Mouse (Mus musculus): ENCODE results near the gene S1pr2. TPM values are rescaled to one million over a fixed set of nuclear protein-coding genes. Genes with fewer than 3 reads are reported as not detected.

Gene S1pr2
- polyA plus RNA-seq (2015; fragmentation: Nextera tagmentation; extraction: Ambion mirVana): 9.5 and 10.3 TPM in 2 replicates

- peak; percentile 55 for ATAC-seq
- H3K9me3 ChIP-seq (ENCODE audit: control insufficient read depth, low read length): no peaks in the 10 kb centered on the region
- no peaks in the 10 kb centered on the region for H3K36me3 ChIP-seq (ENCODE audit: control insufficient read depth, insufficient read depth, low read length)
- peak within 1 kb of the TSS; percentile 53 for H3K4me3 ChIP-seq (ENCODE audit: low read length)
- peak within 1 kb of the TSS; percentile 98 for H3K4me2 ChIP-seq (ENCODE audit: low read length)
- peak within 1 kb of the TSS; percentile 68 for H3K9ac ChIP-seq (ENCODE audit: low read depth, low read length)
- 0 out of 2 replicates have a peak within 1 kb of the TSS, but pooled peaks have one; percentile 0 for H3K27ac ChIP-seq (ENCODE audit: low read depth, low read length)
- WGBS: under 1% methylated on average over 36 of the region's 47 CpGs
- peaks cover 26% of the 10 kb centered on the region for H3K4me1 ChIP-seq (ENCODE audit: control insufficient read depth, insufficient read depth, low read depth, low read length)
- H3K27me3 ChIP-seq (replicated peaks; ENCODE audit: control insufficient read depth, insufficient read depth, low read length): no peaks in the 10 kb centered on the region
Observed at GRCm38 (mm10) chr9:20976216-20976960, at the start of gene S1pr2. Gene S1pr2 (minus strand): TSS chr9:20976781.

DNA sequence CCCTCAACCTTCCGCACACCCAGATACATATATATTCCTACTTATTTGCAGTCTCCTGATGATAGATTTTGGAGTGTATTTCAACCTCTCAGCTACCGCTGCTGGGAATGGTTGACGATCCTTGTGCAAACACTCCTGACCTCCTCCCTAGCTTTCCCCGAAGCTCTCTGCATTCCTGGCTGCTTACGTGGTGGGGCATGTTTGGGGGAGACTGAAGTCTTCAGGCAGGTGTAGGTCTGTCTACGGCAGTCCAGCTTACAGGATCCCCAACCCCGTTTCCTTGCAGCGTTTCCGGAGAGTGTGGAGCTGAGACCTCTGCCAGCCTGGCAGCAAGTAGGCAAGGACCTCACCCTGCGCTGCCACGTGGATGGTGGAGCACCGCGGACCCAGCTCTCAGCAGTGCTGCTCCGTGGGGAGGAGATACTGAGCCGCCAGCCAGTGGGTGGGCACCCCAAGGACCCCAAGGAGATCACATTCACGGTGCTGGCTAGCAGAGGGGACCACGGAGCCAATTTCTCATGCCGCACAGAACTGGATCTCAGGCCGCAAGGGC is 48.8 kb upstream of the S1pr2 start:
- peaks cover 18% of the 10 kb centered on the region for H3K27me3 ChIP-seq (replicated peaks; ENCODE audit: control insufficient read depth, insufficient read depth, low read length)
- H3K4me1 ChIP-seq (ENCODE audit: control insufficient read depth, insufficient read depth, low read depth, low read length): peaks cover 11% of the 10 kb centered on the region
- H3K36me3 ChIP-seq (ENCODE audit: control insufficient read depth, insufficient read depth, low read length): no peaks in the 10 kb centered on the region
- no peak for ATAC-seq
- H3K9ac ChIP-seq (ENCODE audit: low read depth, low read length): no peak overlapping the region
- no peak overlapping the region for H3K4me2 ChIP-seq (ENCODE audit: low read length)
- WGBS: 70% methylated on average over 19 of the region's 19 CpGs
- H3K4me3 ChIP-seq (ENCODE audit: low read length): no peak overlapping the region
- H3K27ac ChIP-seq (ENCODE audit: low read depth, low read length): no peak overlapping the region
- no peaks in the 10 kb centered on the region for H3K9me3 ChIP-seq (ENCODE audit: control insufficient read depth, low read length)

DNA sequence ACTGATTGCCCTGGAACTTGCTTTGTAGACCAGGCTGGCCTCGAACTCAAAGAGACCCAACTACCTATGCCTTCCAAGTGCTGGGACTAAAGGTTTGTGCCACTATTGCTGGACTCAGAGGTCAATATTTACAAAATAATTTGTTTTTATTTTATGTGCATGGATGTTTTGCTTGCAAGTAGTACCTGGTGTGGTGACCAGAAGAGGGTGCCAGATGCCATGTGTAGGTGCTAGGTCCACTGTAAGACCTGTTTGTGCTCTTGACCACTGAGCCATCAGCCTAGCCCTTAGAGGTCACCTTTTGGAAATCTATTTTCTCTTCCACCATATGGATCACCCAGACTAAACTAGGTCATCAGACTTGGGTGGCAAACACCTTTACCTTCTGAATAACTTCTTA is 46.1 kb upstream of the S1pr2 start:
- 63% methylated on average over 1 of the region's 1 CpGs for WGBS
- Histone ChIP-seq H3K9me3 (ENCODE audit: control insufficient read depth, low read length) (no peaks in the 10 kb centered on the region), H3K4me2 (ENCODE audit: low read length) (no peak overlapping the region), H3K4me1 (ENCODE audit: control insufficient read depth, insufficient read depth, low read depth, low read length) (no peaks in the 10 kb centered on the region), H3K27me3 (replicated peaks; ENCODE audit: control insufficient read depth, insufficient read depth, low read length) (peaks cover 9% of the 10 kb centered on the region), H3K27ac (ENCODE audit: low read depth, low read length) (no peak overlapping the region), H3K4me3 (ENCODE audit: low read length) (no peak overlapping the region), H3K36me3 (ENCODE audit: control insufficient read depth, insufficient read depth, low read length) (no peaks in the 10 kb centered on the region), H3K9ac (ENCODE audit: low read depth, low read length) (no peak overlapping the region)
- no peak for ATAC-seq

DNA sequence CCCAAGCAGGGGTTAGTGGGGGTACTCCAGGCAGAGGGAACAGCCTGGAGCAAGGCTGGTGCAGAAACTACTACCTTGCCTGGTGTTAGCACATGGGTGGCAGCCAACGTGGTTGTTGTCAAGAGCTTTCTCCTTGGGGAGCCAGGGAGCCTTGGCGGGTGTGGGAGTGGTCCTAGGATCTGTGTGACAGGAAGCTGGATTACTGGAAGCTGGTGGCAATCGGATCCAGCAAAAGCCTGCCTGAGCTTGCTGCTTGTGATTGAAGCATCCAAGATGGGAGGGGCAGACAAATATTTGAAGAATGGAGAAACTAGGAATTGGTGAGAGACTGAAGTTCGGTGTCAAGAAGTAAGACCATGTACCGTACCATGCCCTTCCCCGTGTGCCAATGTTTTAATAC is 45.7 kb upstream of the S1pr2 start:
- 68% methylated on average over 6 of the region's 6 CpGs for WGBS
- no peak overlapping the region for H3K27ac ChIP-seq (ENCODE audit: low read depth, low read length)
- no peak for ATAC-seq
- no peak overlapping the region for H3K4me2 ChIP-seq (ENCODE audit: low read length)
- no peaks in the 10 kb centered on the region for H3K9me3 ChIP-seq (ENCODE audit: control insufficient read depth, low read length)
- peaks cover 14% of the 10 kb centered on the region for H3K27me3 ChIP-seq (replicated peaks; ENCODE audit: control insufficient read depth, insufficient read depth, low read length)
- no peaks in the 10 kb centered on the region for H3K36me3 ChIP-seq (ENCODE audit: control insufficient read depth, insufficient read depth, low read length)
- H3K9ac ChIP-seq (ENCODE audit: low read depth, low read length): no peak overlapping the region
- H3K4me1 ChIP-seq (ENCODE audit: control insufficient read depth, insufficient read depth, low read depth, low read length): no peaks in the 10 kb centered on the region
- H3K4me3 ChIP-seq (ENCODE audit: low read length): no peak overlapping the region

DNA sequence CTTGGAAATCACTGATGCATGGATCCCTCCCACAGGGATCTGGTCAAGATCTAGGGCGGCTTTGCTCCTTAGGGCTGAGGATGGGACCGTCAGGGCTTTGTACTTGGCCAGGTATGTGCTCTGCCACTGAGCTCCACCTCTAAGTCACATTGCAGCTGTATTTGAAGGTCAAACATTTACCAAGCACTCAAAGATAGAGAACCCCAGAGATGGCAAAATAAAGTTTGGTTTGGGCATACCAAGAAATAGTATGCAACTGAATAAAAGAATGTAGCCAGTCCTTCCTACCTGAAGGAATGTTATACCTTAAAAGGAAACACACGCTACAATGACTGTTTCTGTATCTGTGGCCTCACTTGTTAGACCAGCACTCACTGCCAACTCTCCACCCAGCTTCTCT is 44.8 kb upstream of the S1pr2 start:
- ATAC-seq: no peak
- Histone ChIP-seq H3K27ac (ENCODE audit: low read depth, low read length) (no peak overlapping the region), H3K27me3 (replicated peaks; ENCODE audit: control insufficient read depth, insufficient read depth, low read length) (peaks cover 21% of the 10 kb centered on the region), H3K4me3 (ENCODE audit: low read length) (no peak overlapping the region), H3K4me2 (ENCODE audit: low read length) (no peak overlapping the region), H3K36me3 (ENCODE audit: control insufficient read depth, insufficient read depth, low read length) (no peaks in the 10 kb centered on the region), H3K9ac (ENCODE audit: low read depth, low read length) (no peak overlapping the region), H3K9me3 (ENCODE audit: control insufficient read depth, low read length) (no peaks in the 10 kb centered on the region), H3K4me1 (ENCODE audit: control insufficient read depth, insufficient read depth, low read depth, low read length) (no peaks in the 10 kb centered on the region)
- WGBS: 91% methylated on average over 3 of the region's 3 CpGs

- no peaks in the 10 kb centered on the region for H3K9me3 ChIP-seq (ENCODE audit: control insufficient read depth, low read length)
- no peaks in the 10 kb centered on the region for H3K36me3 ChIP-seq (ENCODE audit: control insufficient read depth, insufficient read depth, low read length)
- H3K27me3 ChIP-seq (replicated peaks; ENCODE audit: control insufficient read depth, insufficient read depth, low read length): peaks cover 39% of the 10 kb centered on the region
- no peak overlapping the region for H3K4me2 ChIP-seq (ENCODE audit: low read length)
- 86% methylated on average over 2 of the region's 2 CpGs for WGBS
- no peak overlapping the region for H3K9ac ChIP-seq (ENCODE audit: low read depth, low read length)
- H3K4me3 ChIP-seq (ENCODE audit: low read length): no peak overlapping the region
- H3K4me1 ChIP-seq (ENCODE audit: control insufficient read depth, insufficient read depth, low read depth, low read length): no peaks in the 10 kb centered on the region
- no peak overlapping the region for H3K27ac ChIP-seq (ENCODE audit: low read depth, low read length)
- ATAC-seq: no peak
Observed at GRCm38 (mm10) chr9:21018600-21018999, 42.0 kb upstream of the S1pr2 start.

DNA sequence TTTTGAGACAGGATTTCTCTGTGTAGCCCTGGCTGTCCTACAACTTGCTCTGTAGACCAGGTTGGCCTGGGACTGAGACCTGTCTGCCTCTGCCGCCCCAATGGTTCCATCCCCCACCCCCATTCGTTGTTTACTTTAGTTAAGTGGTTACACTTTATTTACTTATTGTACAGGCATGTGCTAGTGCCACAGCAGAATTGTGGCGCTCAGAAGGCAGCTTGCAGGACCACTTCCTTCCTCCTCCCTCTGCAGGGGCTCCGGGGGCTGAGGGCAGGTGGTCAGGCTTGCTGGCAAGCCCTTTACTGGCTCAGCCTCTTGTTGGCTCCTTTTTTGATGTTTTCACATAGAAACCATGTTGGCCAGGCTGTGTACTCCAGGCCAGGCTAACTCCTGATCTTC is 40.6 kb upstream of the S1pr2 start:
- no peak overlapping the region for H3K27ac ChIP-seq (ENCODE audit: low read depth, low read length)
- H3K9me3 ChIP-seq (ENCODE audit: control insufficient read depth, low read length): no peaks in the 10 kb centered on the region
- H3K4me1 ChIP-seq (ENCODE audit: control insufficient read depth, insufficient read depth, low read depth, low read length): no peaks in the 10 kb centered on the region
- no peaks in the 10 kb centered on the region for H3K36me3 ChIP-seq (ENCODE audit: control insufficient read depth, insufficient read depth, low read length)
- WGBS: 33% methylated on average over 4 of the region's 4 CpGs
- H3K4me2 ChIP-seq (ENCODE audit: low read length): no peak overlapping the region
- no peak overlapping the region for H3K4me3 ChIP-seq (ENCODE audit: low read length)
- H3K27me3 ChIP-seq (replicated peaks; ENCODE audit: control insufficient read depth, insufficient read depth, low read length): peaks cover 39% of the 10 kb centered on the region
- no peak overlapping the region for H3K9ac ChIP-seq (ENCODE audit: low read depth, low read length)
- no peak for ATAC-seq

DNA sequence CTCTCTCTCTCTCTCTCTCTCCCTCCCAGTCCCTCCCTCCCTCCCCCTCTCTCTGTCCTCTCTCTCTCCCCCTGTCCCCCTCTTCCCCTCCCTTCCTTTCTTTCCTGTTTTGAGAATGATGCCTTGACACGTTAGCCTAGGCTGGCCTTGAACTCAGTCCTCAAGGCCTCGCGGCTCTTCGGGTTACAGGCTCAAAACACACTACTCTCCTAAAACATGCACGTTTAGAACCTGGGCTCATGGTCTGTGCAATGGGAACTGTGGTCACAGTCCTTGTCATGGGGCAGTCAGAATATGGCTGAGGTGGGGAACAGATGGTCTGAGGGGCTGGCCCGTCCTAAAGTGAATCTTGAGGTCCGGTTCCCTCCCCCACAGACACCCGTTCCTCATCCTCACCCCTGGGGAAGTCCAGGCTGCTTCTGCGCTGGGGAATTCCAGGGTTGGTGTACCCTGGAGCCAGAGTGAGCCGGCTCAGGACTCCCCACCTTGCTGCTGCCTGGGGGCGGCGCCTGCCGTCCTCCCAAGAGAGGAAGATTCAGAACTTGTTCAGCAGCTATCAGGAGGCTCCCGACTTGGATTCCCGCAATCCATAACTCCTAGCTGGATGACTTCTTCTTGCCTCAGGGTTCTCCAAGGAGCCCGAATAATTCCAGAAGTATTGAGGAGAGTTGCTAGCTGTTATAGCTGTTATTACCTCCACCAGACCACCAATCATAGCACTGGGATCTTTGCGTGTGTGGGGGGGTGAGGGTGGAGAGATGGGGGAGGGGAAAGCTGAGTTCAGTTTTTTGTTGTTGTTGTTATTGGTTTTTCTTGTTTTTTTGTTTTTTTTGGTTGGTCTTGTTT is 40.0 kb upstream of the S1pr2 start:
- Histone ChIP-seq H3K9me3 (ENCODE audit: control insufficient read depth, low read length) (no peaks in the 10 kb centered on the region), H3K4me2 (ENCODE audit: low read length) (peak overlapping the region; percentile 10; the same call in 1 of the 2 replicates), H3K27me3 (replicated peaks; ENCODE audit: control insufficient read depth, insufficient read depth, low read length) (peaks cover 39% of the 10 kb centered on the region), H3K4me3 (ENCODE audit: low read length) (peak overlapping the region; percentile 19; the same call in 1 of the 2 replicates), H3K9ac (ENCODE audit: low read depth, low read length) (no peak overlapping the region), H3K27ac (ENCODE audit: low read depth, low read length) (no peak overlapping the region), H3K36me3 (ENCODE audit: control insufficient read depth, insufficient read depth, low read length) (no peaks in the 10 kb centered on the region), H3K4me1 (ENCODE audit: control insufficient read depth, insufficient read depth, low read depth, low read length) (no peaks in the 10 kb centered on the region)
- ATAC-seq: no peak
- 5% methylated on average over 17 of the region's 17 CpGs for WGBS

- under 1% methylated on average over 30 of the region's 30 CpGs for WGBS
- no peak for ATAC-seq
- H3K9ac ChIP-seq (ENCODE audit: low read depth, low read length): peak within 1 kb of the TSS; percentile 8; the same call in 1 of the 2 replicates
Observed at GRCm38 (mm10) chr9:21015571-21016130, 39.1 kb upstream of the S1pr2 start, which contains the start of gene Icam1. Gene Icam1 (plus strand): TSS chr9:21015985.

More at GRCm38 (mm10) chr9:21015571-21016130, 39.1 kb upstream of the S1pr2 start, which contains the start of gene Icam1:
- peak within 1 kb of the TSS; percentile 42 for H3K4me2 ChIP-seq (ENCODE audit: low read length)
- no peaks in the 10 kb centered on the region for H3K36me3 ChIP-seq (ENCODE audit: control insufficient read depth, insufficient read depth, low read length)
- no peaks in the 10 kb centered on the region for H3K9me3 ChIP-seq (ENCODE audit: control insufficient read depth, low read length)
- no peak within 1 kb of the TSS for H3K27ac ChIP-seq (ENCODE audit: low read depth, low read length)
- H3K27me3 ChIP-seq (replicated peaks; ENCODE audit: control insufficient read depth, insufficient read depth, low read length): peaks cover 39% of the 10 kb centered on the region
- H3K4me1 ChIP-seq (ENCODE audit: control insufficient read depth, insufficient read depth, low read depth, low read length): no peaks in the 10 kb centered on the region
- H3K4me3 ChIP-seq (ENCODE audit: low read length): peak within 1 kb of the TSS; percentile 19

Data from hindbrain, embryonic 16.5 days (tissue).